Mouse (Mus musculus) urinary bladder, adult 2 months (tissue): ENCODE measurements around the gene Mat2a. TPM values are rescaled to one million over a fixed set of nuclear protein-coding genes. Genes with fewer than 3 reads are reported as not detected.
"Not testable (repeated sequence)": the region's sequence is repeated elsewhere in the genome, so short reads cannot be mapped to it uniquely, and the experiment has no call there.

ENCODE experiments used
- DNase-seq: peaks from one replicate; pipeline ENCODE4 v3.0.0; 2022; ENCODE audit warnings: low spot score
- polyA plus RNA-seq: library from polyadenylated mRNA; depleted of rRNA; stranded (reverse); fragments of >200 nt; gene quantifications from 2 replicates; pipeline ENCODE4 v1.2.3, GENCODE M21; 2012; rRNA removed

Mat2a gene
- polyA plus RNA-seq, result 176 and 243 TPM in 2 replicates

DNA sequence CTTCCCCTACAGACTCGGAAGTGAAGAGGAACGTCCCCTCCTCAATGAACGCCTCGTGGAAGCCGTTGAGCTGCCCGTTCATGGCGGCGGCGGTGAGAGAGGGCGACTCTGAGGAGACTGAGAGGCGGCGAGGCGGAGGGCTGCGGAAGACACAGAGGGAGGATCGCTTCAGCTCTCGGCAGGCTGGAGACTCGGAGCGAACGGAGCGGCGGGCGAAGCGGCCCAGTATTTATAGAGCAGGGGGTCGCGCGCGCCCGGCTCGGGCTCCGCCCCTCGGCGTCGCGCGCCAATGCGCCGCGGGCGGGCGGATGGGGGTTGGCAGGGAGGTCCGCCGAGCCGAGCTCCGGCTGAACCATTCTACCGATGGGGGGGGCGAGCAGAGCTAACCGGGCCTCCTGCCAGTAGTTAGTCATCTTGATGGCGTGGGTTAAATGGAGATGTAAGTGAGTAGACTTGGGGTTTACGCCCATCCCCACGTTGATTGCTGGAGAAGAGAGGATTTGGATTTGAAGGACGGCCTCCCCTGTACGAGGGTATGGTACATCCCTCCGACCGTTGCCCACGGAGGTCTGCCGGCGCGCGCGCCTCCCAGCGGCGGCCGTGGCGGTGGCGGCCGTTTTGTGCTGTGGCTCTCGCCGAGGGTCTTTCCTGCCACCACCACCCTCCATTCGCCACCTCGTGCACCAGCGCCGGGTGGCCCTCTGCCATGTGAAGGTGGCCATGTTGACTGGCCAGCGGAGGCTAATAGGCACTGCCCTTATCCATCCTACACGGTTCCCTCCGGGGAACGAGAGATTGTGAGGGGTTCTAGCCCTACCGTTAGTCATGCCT is at the start of gene Mat2a:
Gene Mat2a, minus strand, starts transcription at position 204 of the 831 bp plus-strand sequence.
- DNase-seq, result peak; percentile 97

DNA sequence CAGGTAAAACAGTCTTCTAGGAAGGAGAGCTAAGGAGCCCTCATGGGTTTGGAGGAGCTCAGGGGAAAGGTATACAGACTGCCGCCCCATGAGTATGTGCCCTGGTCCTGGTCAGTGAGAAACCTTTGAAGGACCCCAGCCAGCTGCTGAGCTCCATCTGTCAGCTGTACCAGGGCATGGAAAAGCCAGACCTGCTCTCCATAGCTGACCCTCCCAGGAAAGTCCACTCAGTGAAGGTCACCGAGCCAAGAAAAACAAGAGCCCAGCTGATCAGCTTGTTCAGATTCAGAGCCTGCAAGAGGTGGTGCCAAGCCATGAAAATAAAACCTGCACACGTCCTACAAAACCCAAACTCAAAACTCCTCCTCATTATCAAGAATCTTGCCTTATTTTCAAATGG is 49.5 kb upstream of the Mat2a start:
- no peak for DNase-seq

DNA sequence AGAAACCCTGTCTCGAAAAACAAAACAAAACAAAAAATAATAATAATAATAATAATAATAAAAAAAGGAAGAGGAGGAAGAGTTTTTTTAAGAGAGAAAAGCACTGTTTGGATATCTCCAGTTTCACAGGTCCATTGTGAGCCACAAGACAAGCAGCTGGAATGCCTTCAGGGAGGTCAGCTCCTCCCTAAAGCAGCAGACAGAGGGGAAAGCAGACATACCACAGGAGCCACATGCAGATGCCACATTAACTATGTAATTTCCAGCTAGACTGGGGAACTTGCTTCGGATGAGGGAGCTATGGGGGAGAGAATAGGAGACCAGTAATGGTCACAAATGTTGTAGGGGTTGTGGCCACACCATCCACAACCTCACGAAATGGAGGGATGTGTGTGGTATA is 47.9 kb upstream of the Mat2a start:
- no peak for DNase-seq

DNA sequence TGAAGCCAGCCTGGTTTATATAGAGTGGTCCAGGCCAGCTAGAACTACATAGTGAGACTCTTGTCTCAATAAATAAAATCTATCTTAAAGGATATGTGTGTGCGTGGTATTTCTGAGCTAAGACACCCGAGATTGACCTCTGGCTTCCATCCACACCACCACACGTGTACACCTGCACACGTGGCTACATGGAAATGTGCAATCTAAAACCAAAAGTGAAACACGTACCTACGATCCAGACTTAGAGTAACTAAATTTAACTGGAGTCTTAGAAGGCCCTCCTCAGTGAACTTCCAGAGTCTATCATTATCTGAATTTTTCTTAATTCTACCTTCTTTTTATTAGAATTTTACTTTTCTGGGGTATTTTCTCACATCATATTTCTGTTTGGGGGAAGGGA is 46.9 kb upstream of the Mat2a start:
- no peak for DNase-seq

DNA sequence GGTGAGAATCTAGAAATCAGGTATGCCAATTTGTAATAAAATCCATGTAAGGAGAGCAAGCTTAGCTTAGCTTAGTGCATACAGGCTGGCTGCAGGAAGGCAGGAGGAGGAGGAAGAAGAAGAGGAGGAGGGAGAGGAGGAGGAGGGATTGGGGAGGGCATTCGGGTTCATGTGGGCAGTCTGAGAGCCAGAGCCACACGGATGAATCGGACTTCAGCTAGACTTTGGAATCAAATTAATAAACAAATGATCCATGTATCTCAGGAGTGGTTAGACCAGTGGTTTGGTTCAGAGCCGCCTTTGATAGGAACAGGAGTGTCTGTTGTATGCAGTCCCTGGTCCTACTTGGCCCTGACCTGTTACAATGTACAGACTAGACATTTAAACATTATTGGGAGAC is 45.5 kb upstream of the Mat2a start:
- DNase-seq, result no peak

DNA sequence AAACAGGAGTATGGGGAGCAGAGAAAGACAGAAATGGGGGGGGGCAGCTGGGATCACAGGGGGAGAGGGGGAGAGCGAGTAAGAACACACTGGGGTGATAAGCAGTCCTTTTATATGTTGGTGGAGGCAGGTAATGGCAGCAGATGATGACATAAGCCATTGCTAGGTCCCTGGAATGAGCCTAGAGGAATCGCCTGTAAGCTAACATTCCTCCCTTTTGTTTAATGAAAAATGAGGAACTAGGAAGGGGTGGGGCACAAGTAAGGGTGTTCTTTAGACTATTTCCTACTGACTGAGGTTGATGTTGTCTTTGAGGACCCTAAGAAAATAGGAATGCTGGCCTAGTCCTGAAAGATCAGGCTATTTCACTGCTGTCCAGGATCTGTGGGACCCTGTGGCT is 42.8 kb upstream of the Mat2a start:
- no peak for DNase-seq

DNA sequence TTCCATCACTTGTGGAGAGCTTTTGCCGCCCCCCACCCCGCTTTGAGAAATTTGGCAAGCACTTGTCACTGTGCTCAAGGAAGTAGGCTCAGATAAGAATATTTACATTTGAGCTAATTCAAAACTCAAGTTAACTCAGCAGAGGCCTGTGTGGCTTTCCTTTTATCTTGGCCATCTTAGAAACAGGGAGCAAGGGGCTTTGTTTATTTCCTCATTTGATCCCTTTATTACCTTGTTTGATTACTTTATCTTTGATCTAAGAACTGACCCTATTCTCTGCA is 41.0 kb upstream of the Mat2a start:
- no peak for DNase-seq

DNA sequence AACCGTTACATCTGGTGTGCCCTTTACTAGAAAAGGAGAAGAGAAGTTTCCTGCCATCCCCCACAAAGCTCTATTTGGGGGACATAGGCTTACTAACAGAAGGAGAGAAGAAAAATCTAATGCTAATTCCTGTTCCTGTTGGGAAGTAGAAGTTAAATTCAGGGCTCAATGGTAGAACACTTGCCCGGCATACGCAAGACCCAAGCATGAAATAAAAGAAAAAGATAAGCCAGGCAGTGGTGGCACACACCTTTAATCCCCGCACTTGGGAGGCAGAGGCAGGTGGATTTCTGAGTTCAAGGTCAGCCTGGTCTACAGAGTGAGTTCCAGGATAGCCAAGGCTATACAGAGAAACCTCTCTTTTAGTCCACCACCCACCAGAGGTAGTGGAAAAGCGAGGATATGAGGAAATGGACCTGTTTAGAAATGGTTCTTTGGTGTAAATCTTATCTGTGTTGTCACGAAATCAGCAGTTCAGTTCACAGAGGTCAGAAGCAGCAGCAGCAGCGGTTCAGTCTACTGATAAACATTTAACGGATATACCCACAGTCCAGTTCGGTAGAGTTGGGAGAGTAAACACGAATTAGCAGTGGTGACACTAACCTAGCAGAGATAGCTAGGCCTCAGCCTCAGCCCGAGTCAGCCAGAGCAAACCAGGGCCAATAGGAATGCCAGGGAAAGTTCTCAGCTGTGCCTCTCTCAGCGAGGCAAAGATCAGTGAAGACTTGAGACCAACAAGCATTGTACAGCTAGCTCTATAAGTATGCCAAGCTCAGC is 40.5 kb upstream of the Mat2a start:
- DNase-seq, result no peak

DNA sequence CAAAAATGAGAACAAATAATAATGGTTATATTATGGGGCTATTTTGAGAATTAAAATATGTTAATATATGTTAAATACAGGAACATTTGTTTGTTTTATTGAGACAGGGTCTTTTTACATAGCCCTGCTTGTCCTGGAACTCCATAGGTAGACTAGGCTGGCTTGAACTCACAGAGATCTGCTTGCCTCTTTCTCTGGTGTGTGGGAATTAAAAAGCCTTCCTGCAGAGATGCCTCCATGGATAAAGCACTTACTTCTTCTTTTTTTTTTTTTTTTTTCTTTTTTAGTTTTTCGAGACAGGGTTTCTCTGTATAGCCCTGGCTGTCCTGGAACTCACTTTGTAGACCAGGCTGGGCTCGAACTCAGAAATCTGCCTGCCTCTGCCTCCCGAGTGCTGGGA is 39.3 kb upstream of the Mat2a start:
- DNase-seq, result not testable (repeated sequence)

DNA sequence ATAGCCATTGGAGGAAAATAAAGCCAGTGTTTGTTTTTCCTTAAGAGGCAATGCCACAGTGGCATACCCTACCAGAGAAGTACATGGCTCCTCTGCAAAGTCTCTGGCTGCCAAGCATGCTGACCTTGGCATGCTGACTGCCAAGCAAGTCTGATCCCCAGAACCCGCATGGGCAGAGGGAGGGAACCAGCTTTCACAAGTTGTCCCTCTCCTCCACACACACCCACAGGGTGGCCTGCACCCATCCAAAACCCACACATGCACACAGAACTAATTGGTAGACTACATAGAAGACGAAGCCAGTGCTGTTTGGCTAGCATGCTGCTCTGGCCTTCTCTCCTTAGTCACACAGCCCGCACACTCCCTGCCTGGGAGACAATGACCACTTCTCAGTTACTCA is 38.3 kb upstream of the Mat2a start:
- no peak for DNase-seq

DNA sequence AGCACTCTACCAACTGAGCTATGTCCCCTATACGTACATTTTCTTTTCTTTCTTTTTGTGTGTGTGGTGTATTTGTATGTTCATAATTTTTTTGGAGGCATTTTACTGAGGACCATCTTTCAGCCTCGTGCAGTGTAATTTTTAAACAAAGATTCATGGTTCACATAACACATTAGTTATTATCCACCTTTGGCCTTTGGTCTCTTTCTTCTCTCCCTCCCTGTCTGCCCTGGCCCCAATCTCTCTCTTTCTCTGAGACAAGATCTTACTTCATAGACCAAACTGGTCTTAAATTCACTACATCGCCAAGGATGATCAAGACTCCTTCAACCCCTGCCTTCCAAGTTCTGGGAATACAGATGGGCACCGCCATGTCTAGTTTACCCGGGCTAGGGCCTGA is 37.5 kb upstream of the Mat2a start:
- no peak for DNase-seq

DNA sequence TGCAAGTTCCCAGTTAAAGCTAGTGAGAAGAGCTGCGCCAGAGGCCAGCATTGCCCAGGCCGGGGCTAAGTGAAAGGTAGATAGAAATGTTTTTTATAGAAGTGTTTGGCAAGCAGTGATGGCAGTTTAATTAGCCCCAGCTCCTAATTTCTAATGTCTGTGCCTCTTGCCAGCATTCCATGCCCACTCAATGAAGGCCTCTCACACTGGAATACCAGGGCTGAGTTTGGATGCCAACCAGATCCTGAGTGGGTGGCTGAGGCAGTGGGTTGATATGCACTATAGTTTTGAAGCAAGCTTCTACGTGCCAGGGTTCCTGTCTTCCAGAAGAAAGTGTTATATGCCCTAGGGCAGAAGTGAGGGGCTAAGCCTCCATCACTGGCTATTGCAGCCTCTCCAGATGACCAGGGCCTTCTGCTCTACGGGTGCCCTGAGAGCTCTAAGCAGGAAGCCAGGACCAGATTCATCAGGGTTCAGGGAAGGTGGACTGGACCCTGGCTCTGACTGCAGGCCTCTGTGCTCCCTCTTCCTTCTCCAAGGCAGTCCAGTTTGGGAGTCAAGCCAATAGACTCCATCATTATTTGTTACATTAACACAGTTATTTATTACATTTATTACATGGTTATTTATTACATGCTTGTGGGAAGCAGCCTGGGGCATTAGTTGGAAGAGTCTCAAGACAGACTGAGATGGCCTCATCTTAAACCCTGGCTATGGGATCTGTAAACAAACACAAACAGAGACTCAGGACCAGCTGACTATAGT is 36.0 kb upstream of the Mat2a start:
- no peak for DNase-seq

DNA sequence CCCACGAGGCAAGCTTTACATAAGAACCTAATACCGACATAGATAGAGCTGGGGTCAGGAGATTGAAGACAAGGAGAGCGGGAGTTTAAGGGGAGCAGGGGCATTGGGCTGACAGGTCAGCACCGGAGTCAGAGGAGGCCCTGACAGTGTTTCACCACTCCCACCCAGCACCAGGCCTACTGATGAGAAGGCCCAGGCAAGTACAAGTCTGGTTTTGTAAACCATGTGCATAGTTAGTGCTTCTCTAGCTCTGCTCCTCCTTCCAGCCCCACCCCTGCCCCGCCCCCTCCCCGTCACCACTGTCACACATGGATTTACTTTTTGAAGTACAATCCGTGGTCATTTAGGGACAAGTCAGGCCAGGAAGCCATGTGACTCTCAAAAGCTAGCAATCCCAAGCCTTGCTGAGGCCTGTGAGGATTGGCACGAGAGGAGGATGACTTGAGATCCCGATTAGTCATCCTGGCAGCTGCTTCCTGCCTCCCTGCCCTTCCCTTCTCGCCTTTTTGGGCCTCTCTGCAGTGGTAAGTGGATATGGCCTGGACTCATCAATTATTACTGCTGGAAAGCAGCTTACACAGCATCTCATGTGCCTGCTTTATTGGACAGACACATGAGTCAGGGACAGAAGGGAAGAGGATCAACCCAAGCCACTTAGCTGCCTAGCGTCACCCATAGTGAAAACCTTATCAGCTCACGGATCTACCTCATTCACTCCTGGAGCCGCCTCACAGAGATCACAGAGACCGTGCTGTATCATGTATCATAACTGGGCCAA is 34.1 kb upstream of the Mat2a start:
- DNase-seq, result no peak

DNA sequence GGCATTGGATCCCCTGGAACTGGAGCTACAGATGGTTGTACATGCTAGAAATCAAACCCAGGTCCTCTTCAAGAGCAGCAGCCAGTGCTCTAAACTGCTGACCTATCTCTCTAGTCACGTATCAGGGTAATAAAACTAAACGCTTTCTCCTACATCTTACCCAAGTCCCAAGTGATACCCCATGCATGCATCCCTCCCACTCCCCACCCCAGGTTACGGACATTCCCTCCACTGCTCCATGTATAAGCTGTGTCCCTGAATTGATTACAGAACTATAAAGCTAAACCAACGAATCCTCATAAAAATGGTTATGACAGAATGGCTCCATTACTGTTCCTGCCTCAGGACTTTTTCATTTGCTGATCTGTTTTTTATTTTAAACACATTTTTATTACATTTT is 26.8 kb upstream of the Mat2a start:
- no peak for DNase-seq

DNA sequence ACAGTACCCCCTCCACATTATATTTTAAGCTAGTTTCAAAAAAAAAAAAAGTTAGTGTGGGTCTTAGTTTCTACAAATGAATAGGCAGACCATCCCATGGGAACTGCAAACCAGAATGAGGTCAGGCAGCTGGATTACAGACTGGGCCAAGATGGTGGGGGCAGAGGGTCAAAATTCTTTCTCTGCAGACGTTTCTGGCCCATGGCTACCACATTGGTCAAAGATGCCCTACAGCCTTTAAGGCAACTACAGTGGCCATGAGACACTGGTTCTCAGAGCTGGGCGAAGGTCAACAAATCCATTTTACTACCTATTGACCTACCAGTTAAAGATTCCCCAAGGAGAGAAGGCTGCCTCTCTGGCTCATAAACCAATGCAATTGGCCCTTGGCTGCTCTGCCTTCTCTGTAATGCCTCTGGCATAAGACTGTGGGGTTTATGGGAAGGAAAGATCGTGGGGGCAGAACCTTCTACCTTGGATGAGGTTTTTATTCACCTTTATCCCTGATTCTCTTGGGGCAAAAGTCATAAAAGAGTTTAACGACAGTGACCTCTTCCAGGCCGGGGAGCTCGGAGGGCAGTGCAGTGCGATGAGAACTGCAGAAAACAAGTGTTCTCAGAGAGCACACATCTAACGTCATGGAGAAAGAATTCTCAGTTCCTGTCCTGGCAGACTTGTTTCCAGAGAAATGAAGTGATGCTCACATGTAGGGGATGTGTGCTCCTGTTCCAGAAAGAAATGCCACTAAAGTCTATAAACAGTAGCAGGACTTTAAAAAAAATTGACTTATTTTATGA is 26.2 kb upstream of the Mat2a start:
- no peak for DNase-seq

DNA sequence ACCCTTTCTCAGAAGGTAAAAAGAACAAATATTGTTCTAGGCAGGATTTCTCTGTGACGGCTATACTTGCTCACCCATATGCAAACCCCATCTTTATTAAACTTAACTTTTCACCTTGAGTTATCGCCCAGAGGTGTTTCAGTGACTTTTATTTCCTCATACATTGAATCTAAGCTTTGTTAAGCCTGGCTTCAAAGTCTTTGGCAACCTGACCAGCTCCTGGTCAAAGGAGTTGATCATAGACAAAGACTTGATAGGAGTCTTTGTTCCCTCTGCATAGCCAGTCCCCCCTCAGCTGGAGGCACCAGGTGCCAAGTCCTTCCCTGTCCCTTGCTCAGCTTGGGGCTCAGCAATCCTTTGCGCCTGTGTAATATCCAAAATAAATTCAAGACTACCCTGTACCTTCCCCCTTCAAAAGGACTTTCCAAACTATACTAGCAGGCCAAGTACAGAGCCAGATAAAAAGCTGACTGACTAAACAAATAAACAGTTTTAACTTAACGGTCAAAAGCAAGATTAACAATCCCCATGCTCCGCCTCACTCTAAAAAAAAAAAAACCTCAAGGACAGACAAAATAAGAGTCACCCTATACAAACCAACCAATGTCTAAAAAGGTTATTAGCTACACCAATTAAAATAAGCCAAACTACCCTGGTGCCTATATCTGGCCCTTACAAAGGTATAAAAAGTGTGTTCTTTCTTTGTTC is 23.3 kb upstream of the Mat2a start:
- not testable (repeated sequence) for DNase-seq

DNA sequence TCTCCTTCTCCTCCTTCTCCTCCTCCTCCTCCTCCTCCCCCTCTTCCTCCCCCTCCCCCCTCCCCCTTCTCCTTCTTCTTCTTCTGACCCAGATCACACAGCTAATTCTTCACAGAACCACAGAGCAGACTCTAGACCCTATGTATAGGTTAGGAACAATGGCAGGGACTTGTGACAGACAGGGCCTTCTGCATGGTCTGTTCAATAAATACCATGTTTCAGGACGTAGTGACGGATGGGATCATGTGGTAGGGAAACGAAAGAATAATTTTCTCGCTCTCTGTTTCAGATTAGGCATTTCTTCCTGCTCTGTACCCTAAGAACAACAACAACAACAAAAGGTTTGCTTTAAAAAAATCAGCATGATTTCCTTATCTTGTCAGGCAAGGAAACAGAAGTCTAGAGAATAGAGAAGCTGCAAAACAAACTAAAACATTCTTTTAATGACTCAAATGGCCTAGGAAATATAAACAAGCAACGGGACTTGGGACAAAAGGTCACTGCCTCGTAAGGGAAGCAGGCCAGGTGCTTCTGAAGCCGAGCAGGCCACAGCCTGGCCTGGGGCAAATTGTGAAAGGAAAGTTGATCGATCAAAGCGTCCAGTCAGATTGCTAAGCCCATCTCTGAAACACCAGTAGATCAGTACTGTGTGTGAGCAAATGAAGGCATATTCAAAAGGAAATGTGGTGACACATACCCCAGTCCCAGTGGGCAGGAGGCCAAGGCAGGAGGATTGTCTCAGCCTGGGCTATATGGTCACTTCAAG is 20.9 kb upstream of the Mat2a start:
- DNase-seq, result no peak

DNA sequence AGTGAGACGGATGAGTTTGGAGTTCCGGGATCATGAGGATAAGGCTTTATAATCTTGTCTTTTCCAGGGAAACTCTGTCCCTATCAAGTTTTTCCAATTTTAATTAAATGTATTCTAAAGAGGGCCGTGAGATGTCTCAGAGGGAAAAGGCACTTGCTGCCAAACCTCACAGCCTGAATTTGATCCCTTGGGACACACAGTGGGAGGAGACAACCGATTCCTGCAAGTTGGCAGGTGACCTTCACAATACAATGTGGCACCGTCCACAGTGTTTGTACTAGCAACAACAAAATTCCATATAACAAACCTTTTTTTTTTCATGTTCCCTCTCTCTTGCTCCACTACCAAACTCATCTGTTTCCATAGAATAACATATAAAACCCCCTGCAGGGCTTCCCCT is 19.6 kb upstream of the Mat2a start:
- DNase-seq, result no peak

DNA sequence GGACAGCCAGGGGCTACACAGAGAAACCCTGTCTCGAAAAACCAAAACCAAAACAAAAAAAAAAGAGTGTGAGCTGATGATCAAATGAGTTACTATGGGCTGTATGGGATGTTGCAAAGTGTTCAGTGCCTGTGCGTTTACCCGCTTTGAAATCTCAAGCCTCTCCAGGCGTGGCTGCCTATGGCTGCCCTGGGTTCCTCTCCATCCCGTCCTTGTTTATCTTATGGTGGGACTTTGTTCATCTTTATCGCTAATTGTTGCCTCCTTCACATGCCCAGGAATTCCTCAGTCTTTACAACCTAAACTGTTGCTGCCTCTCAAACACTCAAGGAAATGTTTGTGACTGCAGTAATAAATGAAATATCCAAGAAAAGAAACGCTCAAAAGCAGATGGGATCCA is 19.1 kb upstream of the Mat2a start:
- DNase-seq, result no peak

DNA sequence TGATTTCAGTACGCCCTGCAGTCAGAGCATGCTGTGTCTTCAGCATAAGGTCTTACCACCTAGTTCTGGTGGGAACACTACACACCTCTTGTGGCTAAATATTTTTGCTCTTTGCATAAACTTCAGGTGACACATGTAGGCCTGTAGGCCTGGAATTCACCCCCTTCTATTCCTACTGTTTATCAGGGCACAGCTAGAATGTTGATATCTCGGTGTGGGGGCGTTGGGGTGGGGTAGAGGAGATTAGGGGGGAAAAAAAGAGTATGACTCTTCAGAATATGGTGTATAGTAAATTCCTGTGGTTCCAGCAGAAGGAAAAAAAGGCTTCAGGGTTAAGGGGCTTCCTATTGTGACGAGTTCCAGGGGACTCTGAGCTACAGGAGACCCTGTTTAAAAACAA is 17.2 kb upstream of the Mat2a start:
- DNase-seq, result no peak
